Mouse (Mus musculus) midbrain, embryonic 16.5 days (tissue): ENCODE data around the gene Fzr1. TPM values are rescaled to one million over a fixed set of nuclear protein-coding genes. Genes with fewer than 3 reads are reported as not detected.
A peak's percentile ranks its signal among the peaks of the same experiment; 100 is the strongest.

Experiments used
- ATAC-seq: fragments of 200-750 bp; cut with Nextera tagmentation; 2 replicates; pipeline ENCODE4 v1.8.0; 2017; ENCODE audit warnings: moderate TSS enrichment
- H3K27ac ChIP-seq: fragments of 300-500 bp; sonication (generic); 2 replicates; pipeline ENCODE4 v1.5.1; 2014; ENCODE audit warnings: mild to moderate bottlenecking, low read length, mixed read lengths
- H3K27me3 ChIP-seq: fragments of 300-500 bp; sonication (generic); 2 replicates; pipeline ENCODE4 v1.6.1; 2014; ENCODE audit warnings: low read depth, low read length, mixed read lengths; ENCODE audit not compliant: control insufficient read depth, insufficient read depth
- H3K36me3 ChIP-seq: fragments of 300-500 bp; sonication (generic); 2 replicates; pipeline ENCODE4 v1.6.1; 2014; ENCODE audit warnings: mild to moderate bottlenecking, low read length, moderate library complexity, mixed read lengths; ENCODE audit not compliant: control insufficient read depth, insufficient read depth
- H3K4me1 ChIP-seq: fragments of 300-500 bp; sonication (generic); 2 replicates; pipeline ENCODE4 v1.6.1; 2014; ENCODE audit warnings: mild to moderate bottlenecking, low read length, mixed read lengths; ENCODE audit not compliant: control insufficient read depth, insufficient read depth
- H3K4me2 ChIP-seq: fragments of 300-500 bp; sonication (generic); 2 replicates; pipeline ENCODE4 v1.6.1; 2014; ENCODE audit warnings: mild to moderate bottlenecking, low read length, mixed read lengths
- H3K4me3 ChIP-seq: fragments of 300-500 bp; sonication (generic); 2 replicates; pipeline ENCODE4 v1.5.1; 2014; ENCODE audit warnings: low read depth, mild to moderate bottlenecking, low read length, moderate library complexity, mixed read lengths
- H3K9ac ChIP-seq: fragments of 300-500 bp; sonication (generic); 2 replicates; pipeline ENCODE4 v1.6.1; 2014; ENCODE audit warnings: low read depth, low read length, mixed read lengths
- H3K9me3 ChIP-seq: fragments of 300-500 bp; sonication (generic); replicated peaks from 2 replicates; pipeline ENCODE4 v1.6.1; 2014; ENCODE audit warnings: mild to moderate bottlenecking, low read length, mixed read lengths; ENCODE audit not compliant: control insufficient read depth, poor library complexity, severe bottlenecking
- WGBS: fragments of 180-500 bp; shearing (Covaris S2); extraction: QIAGEN DNeasy Blood & Tissue Kit; methylation state at CpG from one replicate; pipeline ENCODE4 v1.1.7; 2014; 5-methylcytosine and 5-hydroxymethylcytosine counted together
- polyA plus RNA-seq: library from polyadenylated mRNA; unstranded; fragments of >200 nt; fragmentation: Nextera tagmentation; extraction: Ambion mirVana; gene quantifications from 2 replicates; pipeline ENCODE4 v1.2.1, GENCODE M21; 2015

The Fzr1 gene
- polyA plus RNA-seq, 1 experiment from 2014 or later = 146 TPM

- WGBS = 71% methylated on average over 1 of the region's 1 CpGs
- no peak overlapping the region for H3K9ac ChIP-seq
- peak overlapping the region; percentile 84 for H3K4me2 ChIP-seq
- no peak overlapping the region for H3K27ac ChIP-seq
- no peaks in the 10 kb centered on the region; the same call in 1 of the 2 replicates for H3K36me3 ChIP-seq
- no peaks in the 10 kb centered on the region for H3K9me3 ChIP-seq
- ATAC-seq = no peak
- H3K4me3 ChIP-seq = no peak overlapping the region
- H3K27me3 ChIP-seq = no peaks in the 10 kb centered on the region; the same call in 1 of the 2 replicates
- H3K4me1 ChIP-seq = peaks cover 16% of the 10 kb centered on the region
Measured at GRCm38 (mm10) chr10:81358841-81359240, 19.5 kb downstream of the Fzr1 start.

GRCm38 (mm10) chr10:81358209-81358608 is 20.1 kb downstream of the Fzr1 start:
- no peak for ATAC-seq
- Histone ChIP-seq H3K4me3 (peak overlapping the region; percentile 75), H3K4me1 (peaks cover 11% of the 10 kb centered on the region), H3K27ac (no peak overlapping the region), H3K27me3 (no peaks in the 10 kb centered on the region), H3K9ac (peak overlapping the region; percentile 89), H3K36me3 (no peaks in the 10 kb centered on the region; the same call in 1 of the 2 replicates), H3K4me2 (peak overlapping the region; percentile 84), H3K9me3 (no peaks in the 10 kb centered on the region)
- WGBS = 31% methylated on average over 4 of the region's 4 CpGs

- WGBS = 2% methylated on average over 72 of the region's 79 CpGs
- H3K4me3 ChIP-seq = peak within 1 kb of the TSS; percentile 75
- peaks cover 11% of the 10 kb centered on the region for H3K4me1 ChIP-seq
- peak; percentile 90 for ATAC-seq
- H3K36me3 ChIP-seq = no peaks in the 10 kb centered on the region; the same call in 1 of the 2 replicates
- H3K9ac ChIP-seq = peak within 1 kb of the TSS; percentile 89
- H3K27ac ChIP-seq = peak within 1 kb of the TSS; percentile 54; the same call in 1 of the 2 replicates
- H3K4me2 ChIP-seq = peak within 1 kb of the TSS; percentile 84
- H3K9me3 ChIP-seq = no peaks in the 10 kb centered on the region
- no peaks in the 10 kb centered on the region for H3K27me3 ChIP-seq
Measured at GRCm38 (mm10) chr10:81356991-81357844, 21.1 kb downstream of the Fzr1 start, which contains the start of gene Mfsd12. TSS of gene Mfsd12 (plus strand) at chr10:81357491.

- Histone ChIP-seq H3K4me1 (peaks cover 11% of the 10 kb centered on the region), H3K27ac (no peak overlapping the region), H3K4me2 (peak overlapping the region; percentile 84), H3K9me3 (no peaks in the 10 kb centered on the region), H3K36me3 (no peaks in the 10 kb centered on the region; the same call in 1 of the 2 replicates), H3K4me3 (no peak overlapping the region), H3K27me3 (no peaks in the 10 kb centered on the region), H3K9ac (no peak overlapping the region)
- 54% methylated on average over 12 of the region's 12 CpGs for WGBS
- 0 out of 2 replicates have a peak, but pooled peaks have one; percentile 4 for ATAC-seq
Measured at GRCm38 (mm10) chr10:81356352-81356990, 21.8 kb downstream of the Fzr1 start.

- Histone ChIP-seq H3K9ac (no peak overlapping the region), H3K27me3 (no peaks in the 10 kb centered on the region), H3K4me3 (no peak overlapping the region), H3K36me3 (no peaks in the 10 kb centered on the region), H3K4me1 (peaks cover 17% of the 10 kb centered on the region), H3K9me3 (no peaks in the 10 kb centered on the region), H3K27ac (no peak overlapping the region), H3K4me2 (no peak overlapping the region)
- 77% methylated on average over 4 of the region's 4 CpGs for WGBS
- no peak for ATAC-seq
Measured at GRCm38 (mm10) chr10:81355533-81355932, 22.8 kb downstream of the Fzr1 start.

GRCm38 (mm10) chr10:81354738-81355477 is 23.4 kb downstream of the Fzr1 start:
- Histone ChIP-seq H3K27me3 (no peaks in the 10 kb centered on the region), H3K4me3 (no peak overlapping the region), H3K9me3 (no peaks in the 10 kb centered on the region), H3K4me2 (no peak overlapping the region), H3K27ac (no peak overlapping the region), H3K9ac (no peak overlapping the region), H3K4me1 (peaks cover 18% of the 10 kb centered on the region), H3K36me3 (no peaks in the 10 kb centered on the region)
- ATAC-seq = no peak
- 49% methylated on average over 9 of the region's 9 CpGs for WGBS

- Histone ChIP-seq H3K9me3 (no peaks in the 10 kb centered on the region), H3K9ac (no peak overlapping the region), H3K4me1 (peaks cover 14% of the 10 kb centered on the region), H3K27me3 (no peaks in the 10 kb centered on the region; the same call in 1 of the 2 replicates), H3K36me3 (no peaks in the 10 kb centered on the region), H3K4me3 (no peak overlapping the region), H3K4me2 (no peak overlapping the region), H3K27ac (no peak overlapping the region)
- ATAC-seq = no peak
- 36% methylated on average over 9 of the region's 9 CpGs for whole genome bisulfite sequencing
Measured at GRCm38 (mm10) chr10:81351678-81352291, 26.5 kb downstream of the Fzr1 start.

- Histone ChIP-seq H3K4me3 (peak within 1 kb of the TSS; percentile 63), H3K9me3 (no peaks in the 10 kb centered on the region), H3K4me2 (peak within 1 kb of the TSS; percentile 95), H3K36me3 (no peaks in the 10 kb centered on the region), H3K27ac (peak within 1 kb of the TSS; percentile 76), H3K4me1 (peaks cover 18% of the 10 kb centered on the region), H3K27me3 (no peaks in the 10 kb centered on the region; the same call in 1 of the 2 replicates), H3K9ac (peak within 1 kb of the TSS; percentile 67)
- peak; percentile 96 for ATAC-seq
- WGBS = under 1% methylated on average over 52 of the region's 54 CpGs
Measured at GRCm38 (mm10) chr10:81350351-81351063, 27.8 kb downstream of the Fzr1 start, which contains the start of gene Hmg20b. TSS of gene Hmg20b (minus strand) at chr10:81350480.
